In the genomic region with DNA sequence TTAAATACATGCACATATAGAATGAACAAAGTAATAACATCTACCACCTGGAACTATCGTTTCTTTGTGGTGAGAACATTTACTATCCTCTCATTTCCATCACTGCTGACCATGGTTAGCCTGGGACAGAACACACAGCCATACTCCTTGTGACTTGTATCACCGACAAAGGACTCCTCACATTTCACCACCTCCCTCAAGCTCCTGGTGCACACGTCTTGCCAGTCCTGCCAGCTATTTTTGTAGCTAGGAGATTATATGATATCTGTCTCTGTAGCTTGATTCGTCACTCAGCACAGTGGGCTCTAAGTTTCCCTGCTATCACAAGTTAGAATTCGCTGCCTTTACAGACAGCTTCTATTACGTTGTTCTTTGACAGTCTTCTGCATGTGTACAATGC, we compare ENCODE assay signal across 25 mouse cellular contexts. TPM values are rescaled to one million over a fixed set of nuclear protein-coding genes. Genes with fewer than 3 reads are reported as not detected.
"Had no signal": no experiment of that assay in that cellular context is flagged by ENCODE, and none has a peak within 500 bp of the region (broad histone marks: within the 10 kb centered on the region; RNA-seq: fewer than 3 reads in every experiment).

No protein-coding gene starts in this region.

- H3K4me2 ChIP-seq: liver, embryonic 13.5 days; midbrain, embryonic 11.5 days; neural tube, embryonic 12.5 days; neural tube, embryonic 15.5 days; stomach, embryonic 15.5 days had no signal

- H3K9ac ChIP-seq: liver, embryonic 13.5 days; neural tube, embryonic 12.5 days; neural tube, embryonic 15.5 days; stomach, embryonic 15.5 days had no signal

- H3K4me3 ChIP-seq: left cerebral cortex, adult 2 months; liver, embryonic 13.5 days; neural tube, embryonic 12.5 days; neural tube, embryonic 15.5 days; stomach, embryonic 15.5 days had no signal

- DNase-seq: kidney, postnatal 10 days; kidney, postnatal 36 days; layer of hippocampus, postnatal 36 days; liver, embryonic 13.5 days; lung, adult 2 months; lung, postnatal 14 days; lung, postnatal 4 days; midbrain, embryonic 14.5 days; retina, postnatal 1 day; right cerebral cortex, postnatal 25 days; spleen, adult 18-20 months; thymus, postnatal 25 days had no signal

- H3K9me3 ChIP-seq: liver, embryonic 13.5 days; neural tube, embryonic 12.5 days; neural tube, embryonic 15.5 days; stomach, embryonic 15.5 days had no signal

- H3K27ac ChIP-seq: left cerebral cortex, adult 2 months; liver, embryonic 13.5 days; neural tube, embryonic 12.5 days; neural tube, embryonic 15.5 days; stomach, embryonic 15.5 days had no signal

- H3K4me1 ChIP-seq: neural tube, embryonic 12.5 days; neural tube, embryonic 15.5 days; stomach, embryonic 15.5 days had no signal

- H3K27me3 ChIP-seq: liver, embryonic 13.5 days; neural tube, embryonic 12.5 days; neural tube, embryonic 15.5 days; stomach, embryonic 15.5 days had no signal

RNA-seq across cellular contexts. Expression of a gene that starts 56.7 kb away (rescaled TPM):
- total RNA-seq: liver, adult 2 months; megakaryocyte progenitor cell, adult 5-6 weeks; megakaryocyte-erythroid progenitor cell, adult 5-6 weeks had no signal
- polyA plus RNA-seq: liver, adult 2 months; liver, embryonic 13.5 days; liver, embryonic 16.5 days; lung, embryonic 16.5 days; midbrain, embryonic 11.5 days; midbrain, embryonic 14.5 days; midbrain, postnatal 0 days; neural tube, embryonic 15.5 days; thymus, postnatal 0 days; urinary bladder, adult 2 months had no signal
